Mouse (Mus musculus) MN1 (cell line): ENCODE results near the gene Prr19.
A peak's percentile ranks its signal among the peaks of the same experiment; 100 is the strongest.

Source experiments
- DNase-seq: peaks from one replicate; pipeline ENCODE4 v3.0.0-alpha.2; 2016; ENCODE audit warnings: low spot score

Gene Prr19

DNA sequence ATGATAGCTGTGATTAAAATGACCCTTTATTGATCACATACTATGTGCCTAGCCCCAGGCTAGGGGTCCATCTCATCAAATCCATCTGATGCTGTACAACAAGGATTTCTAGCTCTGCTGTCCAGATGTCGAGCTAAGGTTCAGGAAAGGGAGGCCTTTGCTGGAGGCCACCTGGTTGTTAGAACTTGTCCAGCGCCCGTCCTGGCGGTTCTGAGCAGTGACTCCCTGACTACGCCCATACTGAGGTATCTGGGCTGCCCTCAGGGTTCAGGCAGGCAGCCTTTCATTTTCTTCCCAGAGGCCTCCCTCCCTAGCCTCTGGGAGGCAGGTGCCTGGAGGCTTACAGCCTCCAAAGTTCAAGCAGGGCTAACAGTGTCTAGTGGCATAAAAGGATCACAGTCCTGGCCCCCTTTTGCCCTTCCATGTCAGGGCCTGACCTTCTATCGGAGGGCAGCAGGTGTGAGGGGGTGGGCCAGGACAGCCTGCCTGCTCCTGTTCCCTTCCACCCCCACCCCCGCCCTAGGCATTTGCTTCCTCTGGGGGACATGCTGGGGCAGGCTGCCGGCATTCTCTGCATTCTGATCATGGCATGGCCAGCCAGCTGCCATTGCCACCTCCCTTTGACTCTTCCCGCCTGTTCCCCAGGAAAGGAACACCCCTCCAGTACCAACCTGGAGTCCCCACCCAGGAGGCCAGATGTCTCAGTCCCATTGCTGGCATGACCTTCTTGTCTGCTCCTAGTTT is 25.5 kb upstream of the Prr19 start:
- no peak for DNase-seq

DNA sequence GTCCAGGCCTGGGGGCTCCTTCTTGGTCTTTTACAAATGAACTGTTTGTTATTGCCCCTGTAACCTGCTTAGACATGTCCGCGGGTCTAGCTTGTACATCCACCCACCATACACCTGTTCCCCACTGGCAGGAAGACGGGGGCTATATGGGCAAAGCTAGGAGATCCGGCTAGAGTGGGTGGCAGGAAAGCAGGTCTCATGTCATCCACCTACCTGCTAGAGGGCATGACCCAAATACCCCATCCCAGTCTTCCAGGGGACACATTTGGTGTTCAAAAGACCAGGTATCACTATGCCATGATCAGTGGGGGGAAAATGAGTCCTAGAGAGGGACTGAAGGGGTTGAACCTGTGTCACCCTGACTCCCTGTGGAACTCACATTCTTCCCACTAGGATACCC is 23.8 kb upstream of the Prr19 start:
- no peak for DNase-seq

DNA sequence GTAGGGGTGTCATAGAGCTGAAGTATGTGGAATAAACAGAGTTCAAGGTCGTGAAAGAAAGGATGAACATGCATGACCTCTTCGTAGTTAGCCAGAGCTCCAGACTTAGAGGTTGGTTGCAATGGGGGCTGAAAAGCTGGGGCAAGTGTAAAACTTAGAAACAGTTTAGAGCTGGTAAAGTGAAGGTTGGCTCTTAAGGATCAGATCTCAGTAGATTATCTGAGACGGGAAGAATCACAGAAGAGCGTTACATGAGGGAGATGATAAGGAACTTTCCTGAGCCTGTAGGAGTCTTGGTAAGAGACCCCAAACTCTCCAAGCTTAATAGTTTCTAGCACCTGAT is 23.2 kb upstream of the Prr19 start:
- no peak for DNase-seq

DNA sequence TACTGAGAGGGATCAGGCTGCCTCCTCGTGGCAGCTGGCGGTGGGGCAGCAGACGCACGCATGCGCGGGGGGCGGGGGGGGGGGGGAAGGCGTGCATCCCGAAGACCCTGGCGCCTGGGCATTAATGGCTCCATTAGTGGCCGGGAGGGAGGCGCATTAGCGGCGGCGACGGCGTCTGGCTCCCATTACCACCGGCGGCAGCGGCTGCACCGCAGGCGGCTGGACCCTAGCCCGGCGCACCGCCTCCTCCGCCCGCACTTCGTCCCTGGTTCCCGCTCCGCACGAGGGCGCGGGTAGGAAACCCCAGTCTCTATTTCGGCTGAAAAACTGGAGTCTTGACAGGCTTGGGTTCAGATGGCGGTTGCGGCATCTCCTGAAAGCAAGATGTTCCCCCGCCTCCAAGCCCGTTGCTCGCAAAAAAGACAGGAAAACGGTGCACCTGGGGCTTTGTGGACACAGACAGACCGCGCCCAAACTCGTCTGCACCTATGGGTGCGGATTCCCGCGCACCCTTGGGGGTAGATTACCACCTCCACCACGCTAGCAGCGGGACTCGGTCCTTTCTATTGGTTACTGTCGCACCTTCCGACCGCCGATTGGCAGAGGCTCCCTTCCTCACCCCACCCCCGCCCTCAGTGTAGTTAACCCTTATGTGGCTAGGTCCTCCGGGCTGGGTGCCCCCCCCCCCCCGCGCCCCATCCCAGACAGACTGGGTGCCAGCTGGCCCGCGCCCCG is 22.7 kb upstream of the Prr19 start:
- DNase-seq = peak; percentile 81

DNA sequence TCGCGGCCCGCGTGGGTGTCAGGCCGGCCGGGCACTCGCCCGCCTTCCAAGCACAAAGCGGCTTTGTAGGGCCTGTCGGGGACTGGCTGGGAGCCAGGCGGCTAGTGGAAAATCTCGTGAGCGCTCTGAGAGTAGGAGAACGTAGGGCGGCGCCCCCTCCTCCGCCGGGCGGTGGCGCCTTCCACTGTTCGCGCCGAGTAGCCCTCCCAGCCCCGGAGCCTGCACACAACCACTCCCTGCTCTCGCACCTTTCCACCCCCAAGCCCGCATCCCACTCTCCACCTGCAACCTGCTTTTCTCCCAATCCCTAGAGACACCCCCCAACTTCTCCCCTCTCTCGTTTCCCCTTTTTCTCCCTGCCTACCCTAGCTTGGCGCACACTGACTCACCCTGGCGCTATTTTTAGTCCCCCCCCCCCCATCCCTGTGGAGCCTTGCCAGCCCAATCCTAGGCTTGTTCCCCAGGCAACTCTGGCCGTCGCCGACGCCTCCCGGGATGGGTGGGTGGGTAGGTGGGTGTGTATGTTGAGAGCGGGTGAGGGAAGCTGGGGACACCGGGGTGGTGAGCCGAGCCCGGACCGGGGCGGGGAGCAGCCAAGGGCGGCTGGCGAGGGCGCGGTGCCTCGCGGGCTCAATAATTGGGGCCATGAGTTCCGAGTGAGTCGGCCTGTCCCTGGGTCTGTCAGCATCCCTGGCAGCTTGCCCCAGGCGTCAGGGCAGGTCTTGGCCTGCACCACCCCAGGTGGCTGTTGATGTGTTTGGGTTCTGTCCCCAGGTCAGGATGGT is 21.9 kb upstream of the Prr19 start:
- DNase-seq = peak; percentile 94

DNA sequence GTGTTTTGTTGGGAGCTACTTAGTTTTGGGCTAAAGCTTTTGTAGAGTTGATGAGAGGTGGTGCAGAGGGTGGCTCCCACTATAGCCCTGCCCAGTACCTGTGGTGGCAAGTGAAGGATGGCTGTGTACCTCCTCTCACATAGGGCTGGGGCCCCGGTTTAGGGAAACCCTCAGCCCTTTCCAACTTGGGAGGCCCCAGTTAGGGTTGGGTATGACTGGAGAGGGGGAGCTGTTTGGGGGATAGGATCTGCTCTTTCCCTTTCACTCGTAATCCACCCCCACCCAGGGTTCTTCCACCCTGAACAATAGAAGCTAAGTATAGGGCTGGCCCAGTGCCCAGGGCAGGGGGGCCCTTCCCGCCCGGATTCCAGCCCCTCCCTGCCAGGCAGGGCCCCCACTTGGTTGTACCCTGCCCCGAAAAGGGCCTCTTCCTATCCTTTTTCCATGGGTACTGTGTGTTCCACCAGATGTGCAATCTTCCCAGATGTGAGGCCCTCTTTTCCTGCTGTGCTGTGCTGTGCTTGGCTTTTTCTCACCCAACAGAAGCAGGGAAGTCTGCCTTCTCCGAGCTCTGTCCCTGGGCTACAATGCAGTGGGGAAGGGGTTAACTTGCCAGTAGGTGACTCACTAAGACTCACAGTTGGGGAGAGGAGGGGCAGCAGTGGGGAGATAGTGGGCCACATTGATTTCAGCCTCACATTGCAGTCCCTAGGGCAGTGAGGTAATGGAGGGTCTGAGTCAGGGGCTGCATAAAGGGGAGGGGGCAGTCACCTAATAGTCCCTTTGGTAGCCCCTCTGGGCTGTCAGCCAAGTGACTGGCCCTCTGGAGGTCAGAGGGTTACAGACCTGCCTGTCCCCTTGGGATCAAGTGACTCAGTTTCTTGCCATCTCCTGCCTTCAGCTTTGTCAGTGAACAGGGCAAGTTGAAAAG is 21.1 kb upstream of the Prr19 start:
- peak; percentile 80 for DNase-seq

DNA sequence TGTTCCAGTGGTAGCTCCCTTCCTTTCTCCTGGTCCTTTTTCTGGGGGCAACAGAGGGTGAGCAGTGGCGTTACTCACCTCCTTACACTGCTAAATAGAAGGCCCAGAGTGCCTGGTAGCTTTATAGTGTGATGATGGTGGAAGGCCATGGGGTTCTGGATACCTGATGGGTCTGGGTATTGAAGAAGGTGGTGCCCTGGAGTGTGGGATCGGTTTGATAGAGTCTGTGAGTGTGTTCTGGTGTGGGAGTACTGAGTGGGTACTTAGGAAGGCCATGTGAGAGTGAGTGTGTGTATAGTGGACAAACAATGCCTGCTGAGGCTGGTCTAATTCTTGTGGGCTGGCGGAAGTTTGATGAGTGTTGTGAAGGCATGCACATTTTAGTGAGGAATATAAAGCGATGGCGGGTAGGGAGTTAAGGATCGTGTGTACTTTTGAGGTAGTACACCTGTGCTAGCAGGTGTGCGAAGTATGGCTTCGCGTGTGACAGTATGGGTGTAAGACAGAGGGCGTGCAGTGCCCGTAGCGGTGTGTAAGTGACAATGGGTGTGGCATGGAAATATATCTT is 20.0 kb upstream of the Prr19 start:
- DNase-seq = no peak

DNA sequence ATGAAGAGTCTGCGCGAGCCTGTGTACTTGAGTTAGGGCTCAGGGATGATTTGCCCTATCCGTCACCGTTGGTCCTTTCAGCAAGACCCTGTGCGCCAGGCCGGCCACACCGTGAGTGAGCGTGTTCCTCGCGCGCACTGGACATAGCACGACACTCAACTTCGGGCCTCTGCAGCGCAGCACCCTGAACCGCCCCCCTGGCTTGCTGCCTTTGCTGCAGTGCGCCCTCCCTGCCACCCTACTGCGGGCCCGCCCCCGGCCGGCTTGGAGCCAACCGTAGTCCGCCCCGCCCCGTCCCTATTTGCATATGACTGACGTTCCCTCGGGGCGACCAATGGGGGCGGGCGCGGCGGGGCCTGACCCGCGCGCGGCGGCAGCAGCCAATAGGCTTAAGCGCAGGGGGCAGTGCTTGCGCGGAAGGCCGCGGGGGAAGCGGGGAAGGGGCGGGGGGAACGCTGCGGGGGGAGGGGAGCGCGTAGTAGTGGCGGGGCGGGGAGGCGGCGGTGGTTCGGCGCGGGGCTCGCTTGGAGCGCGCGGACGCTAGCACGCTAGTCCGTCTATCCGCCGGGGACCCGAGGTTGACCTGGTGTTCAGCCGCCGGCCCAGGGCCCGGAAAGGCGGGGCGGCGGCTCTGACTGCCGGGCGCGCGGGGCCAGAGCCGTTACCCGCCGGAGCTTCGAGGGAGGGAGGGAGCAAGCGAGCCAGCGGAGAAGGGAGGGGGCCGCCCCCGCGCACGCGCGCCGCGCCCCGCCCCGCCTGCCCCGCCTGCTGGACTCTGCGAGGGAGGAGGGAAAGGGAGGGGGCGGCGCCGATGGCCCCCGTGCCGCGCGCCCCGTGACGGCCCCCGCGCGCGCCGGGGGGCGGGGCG is 19.2 kb upstream of the Prr19 start:
- peak; percentile 95 for DNase-seq

DNA sequence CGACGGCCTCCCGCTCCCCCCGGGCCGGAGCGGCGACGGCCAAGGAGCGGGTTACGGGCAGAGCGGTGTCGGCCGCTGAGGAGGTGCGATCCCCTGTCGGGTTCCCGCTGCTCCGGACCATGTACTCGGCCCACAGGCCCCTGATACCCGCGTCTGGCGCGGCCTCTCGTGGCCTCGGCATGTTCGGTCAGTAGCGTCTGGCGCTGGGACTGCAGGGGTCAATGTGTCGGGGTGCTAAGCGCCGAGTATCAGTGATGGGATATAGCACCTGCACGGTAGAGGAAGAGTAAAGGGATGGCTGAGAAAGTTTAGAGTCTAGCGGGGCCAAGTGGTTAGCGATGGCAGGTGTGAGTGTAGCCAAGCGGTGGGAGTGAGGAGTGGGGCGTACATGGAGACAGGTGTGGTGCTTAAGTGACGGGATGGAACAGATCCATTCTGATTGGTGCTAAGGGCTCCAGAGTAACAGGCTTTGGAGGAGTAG is 18.4 kb upstream of the Prr19 start:
- DNase-seq = peak; percentile 67

DNA sequence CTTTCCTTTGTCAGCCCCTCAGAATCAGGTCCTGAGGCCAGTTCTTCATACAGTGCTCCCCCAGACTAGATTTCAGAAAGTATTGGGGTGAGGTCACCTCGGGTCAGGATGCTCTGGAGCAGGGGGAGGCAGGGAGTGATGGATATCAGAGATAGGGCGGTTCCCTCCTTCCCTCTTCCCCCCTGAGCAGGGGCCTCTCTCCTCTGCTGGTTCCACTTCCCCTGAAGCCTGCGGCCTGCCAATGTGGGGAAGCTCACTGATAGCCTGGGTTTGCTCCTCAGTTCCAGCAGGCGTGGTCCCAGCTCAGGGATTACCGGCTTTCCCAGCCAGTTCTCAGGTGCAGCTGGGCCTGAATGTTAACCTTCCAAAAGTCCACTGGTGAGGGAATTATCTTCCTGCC is 17.6 kb upstream of the Prr19 start:
- peak; percentile 25 for DNase-seq

DNA sequence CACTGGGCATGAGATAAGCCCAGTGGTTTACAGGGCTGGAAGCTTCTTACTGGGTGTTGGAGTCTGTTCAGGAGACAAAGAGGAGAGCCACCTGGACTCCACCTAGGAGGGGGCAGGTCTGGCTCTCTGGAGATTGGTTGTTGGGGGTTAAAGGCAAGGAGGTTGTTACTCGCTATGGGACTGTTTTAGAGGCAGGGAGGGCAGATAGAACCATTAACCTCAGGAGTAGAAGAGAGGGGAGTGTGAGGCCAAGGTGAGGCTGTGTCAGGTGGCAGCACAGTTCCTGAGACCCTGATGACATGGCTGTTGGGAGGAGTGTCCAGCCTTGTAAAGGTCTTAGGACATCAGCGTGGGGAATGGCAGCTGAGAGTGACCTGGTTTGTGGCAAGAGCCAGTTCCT is 17.0 kb upstream of the Prr19 start:
- DNase-seq = no peak

DNA sequence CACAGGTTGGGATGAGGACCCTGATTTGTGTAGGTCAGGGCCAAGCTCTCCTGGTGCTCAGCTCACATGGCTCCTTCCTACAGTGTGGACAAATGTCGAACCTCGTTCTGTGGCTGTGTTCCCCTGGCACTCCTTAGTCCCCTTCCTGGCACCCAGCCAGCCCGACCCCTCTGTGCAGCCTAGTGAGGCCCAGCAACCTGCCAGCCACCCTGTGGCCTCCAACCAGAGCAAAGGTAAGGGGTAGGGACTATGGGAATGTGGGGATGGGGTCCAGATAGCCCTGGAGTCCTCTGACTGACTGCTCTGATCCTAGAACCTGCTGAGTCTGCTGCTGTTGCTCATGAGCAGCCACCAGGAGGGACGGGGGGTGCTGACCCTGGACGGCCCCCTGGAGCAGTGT is 16.4 kb upstream of the Prr19 start:
- no peak for DNase-seq

DNA sequence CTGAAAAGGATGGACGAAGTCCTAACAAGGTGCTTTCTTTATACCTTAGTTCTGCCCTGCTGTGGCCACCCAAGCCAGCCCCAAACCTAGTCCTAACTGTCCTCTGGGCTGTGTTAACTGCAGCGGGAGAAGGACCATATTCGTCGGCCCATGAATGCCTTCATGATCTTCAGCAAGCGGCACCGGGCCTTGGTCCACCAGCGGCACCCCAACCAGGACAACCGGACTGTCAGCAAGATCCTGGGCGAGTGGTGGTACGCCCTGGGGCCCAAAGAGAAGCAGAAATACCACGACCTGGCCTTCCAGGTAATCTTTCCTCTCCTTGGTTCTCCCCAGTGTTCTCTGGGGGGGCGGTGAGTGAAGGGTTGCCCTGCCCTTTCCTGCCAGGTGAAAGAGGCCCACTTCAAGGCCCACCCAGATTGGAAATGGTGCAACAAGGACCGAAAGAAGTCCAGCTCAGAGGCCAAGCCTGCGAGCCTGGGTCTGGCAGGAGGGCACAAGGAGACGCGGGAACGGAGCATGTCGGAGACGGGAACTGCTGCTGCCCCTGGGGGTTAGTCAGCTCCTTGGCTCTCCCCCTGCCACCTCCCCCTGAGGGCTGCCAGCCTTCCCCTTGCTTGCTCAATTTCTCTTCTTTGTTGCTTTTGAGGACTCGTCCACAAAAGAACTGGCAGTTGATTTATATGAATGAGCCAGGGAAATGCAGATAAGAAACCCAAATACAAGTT is 15.5 kb upstream of the Prr19 start:
- DNase-seq = no peak

DNA sequence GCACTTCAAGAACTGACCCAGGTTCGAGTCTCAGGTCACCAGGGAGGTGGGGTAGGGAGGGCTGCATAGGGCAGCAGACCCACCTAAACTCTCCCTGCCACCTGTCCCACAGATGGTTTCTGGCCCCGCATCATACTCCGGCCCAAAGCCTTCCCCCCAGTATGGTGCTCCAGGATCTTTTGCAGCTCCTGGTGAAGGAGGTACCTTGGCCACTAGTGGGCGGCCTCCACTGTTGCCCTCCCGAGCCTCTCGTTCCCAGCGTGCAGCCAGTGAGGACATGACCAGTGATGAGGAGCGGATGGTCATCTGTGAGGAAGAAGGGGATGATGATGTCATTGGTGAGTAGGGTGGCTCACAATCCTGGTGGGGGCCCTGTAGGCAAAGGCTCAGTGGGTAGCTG is 14.2 kb upstream of the Prr19 start:
- no peak for DNase-seq

DNA sequence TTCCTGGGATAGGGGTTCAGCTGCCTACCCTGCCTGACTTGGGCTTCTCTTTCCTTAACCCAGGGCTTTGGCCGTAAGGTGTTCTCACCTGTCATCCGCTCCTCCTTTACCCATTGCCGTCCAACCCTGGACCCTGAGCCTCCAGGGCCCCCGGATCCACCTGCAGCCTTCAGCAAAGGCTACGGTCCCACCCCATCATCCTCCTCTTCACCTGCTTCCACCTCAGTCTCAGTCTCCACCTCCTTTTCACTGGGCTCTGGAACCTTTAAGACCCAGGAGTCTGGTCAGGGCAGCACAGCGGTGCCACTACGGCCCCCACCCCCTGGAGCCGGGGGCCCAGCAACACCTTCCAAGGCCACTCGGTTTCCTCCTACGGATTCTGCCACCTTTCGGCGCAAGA is 13.2 kb upstream of the Prr19 start:
- DNase-seq = no peak

DNA sequence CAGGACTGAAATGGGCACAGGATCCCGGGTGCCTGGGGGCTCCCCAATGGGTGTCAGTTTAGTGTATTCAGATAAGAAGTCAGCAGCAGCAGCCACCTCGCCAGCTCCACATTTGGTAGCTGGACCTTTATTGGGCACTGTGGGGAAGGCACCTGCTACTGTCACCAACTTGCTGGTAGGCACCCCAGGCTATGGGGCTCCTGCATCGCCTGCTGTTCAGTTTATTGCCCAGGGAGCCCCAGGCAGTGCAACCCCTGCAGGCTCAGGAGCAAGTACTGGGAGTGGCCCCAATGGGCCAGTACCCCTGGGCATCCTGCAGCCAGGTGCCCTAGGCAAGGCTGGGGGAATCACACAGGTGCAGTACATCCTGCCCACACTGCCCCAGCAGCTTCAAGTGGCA is 12.5 kb upstream of the Prr19 start:
- no peak for DNase-seq

DNA sequence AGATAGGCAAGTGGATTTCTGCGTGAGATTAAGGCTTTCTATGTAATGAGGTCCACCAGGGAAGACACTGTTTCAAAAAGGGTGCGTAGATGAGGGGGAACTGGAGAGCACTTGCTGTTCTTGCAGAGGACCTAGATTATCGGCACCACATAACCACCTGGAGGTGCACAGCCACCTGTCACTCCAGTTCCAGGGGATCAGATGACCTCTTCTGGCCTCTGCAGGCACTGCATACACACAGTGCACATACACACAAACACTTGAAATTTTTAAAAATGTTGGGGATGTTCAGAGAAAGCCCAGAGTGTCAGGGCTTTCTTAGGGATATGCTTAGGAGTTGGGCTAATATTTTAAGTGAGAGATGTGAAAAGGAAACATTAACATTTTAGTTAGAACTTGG is 11.3 kb upstream of the Prr19 start:
- DNase-seq = no peak

DNA sequence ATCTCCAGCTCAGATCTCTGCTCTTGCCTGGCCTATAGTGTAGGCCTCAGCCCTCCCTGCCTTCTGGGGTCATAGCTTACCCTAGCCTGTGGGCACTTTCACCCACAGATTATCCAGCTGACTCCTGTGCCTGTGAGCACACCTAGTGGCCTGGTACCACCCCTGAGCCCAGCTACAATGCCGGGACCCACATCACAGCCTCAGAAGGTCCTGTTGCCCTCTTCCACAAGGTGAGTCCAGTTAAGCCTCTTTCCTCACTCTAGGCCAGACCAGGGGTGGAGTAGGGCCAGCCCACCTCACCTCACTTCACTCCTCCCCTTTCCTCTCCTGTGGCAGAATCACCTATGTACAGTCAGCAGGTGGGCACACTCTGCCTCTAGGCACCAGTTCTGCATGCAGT is 10.7 kb upstream of the Prr19 start:
- no peak for DNase-seq

DNA sequence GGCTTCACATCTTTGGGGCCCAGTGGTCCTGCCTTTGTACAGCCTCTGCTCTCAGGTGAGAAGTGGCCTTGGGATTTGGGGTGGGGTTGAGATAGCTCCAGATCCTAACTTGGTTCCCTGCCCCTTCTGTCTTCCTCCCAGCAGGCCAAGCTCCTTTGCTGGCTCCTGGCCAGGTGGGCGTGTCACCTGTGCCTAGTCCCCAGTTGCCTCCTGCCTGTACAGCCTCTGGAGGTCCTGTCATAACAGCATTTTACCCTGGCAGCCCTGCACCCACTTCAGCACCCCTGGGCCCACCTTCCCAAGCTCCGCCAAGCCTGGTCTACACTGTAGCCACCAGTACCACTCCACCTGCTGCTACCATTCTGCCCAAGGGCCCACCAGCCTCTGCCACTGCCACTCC is 10.3 kb upstream of the Prr19 start:
- peak; percentile 57 for DNase-seq

DNA sequence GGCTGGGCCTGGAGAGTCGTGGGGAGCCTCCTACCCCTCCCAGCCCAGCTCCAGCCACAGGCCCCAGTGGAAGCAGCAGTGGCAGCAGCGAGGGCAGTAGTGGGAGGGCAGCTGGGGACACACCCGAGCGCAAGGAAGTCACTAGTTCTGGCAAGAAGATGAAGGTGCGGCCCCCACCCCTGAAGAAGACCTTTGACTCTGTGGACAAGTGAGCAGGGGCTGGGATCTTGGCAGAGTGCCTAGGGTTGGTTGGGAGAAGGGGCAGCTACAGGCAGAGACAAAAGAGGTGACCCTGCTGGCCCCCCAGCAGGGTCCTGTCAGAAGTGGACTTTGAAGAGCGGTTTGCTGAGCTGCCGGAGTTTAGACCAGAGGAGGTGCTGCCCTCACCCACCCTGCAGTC is 9.1 kb upstream of the Prr19 start:
- DNase-seq = no peak
